Mouse (Mus musculus) CD4-positive helper T cell, adult 2 months (primary cell): ENCODE results near the gene Syncrip.
"Not testable (repeated sequence)": the region's sequence is repeated elsewhere in the genome, so short reads cannot be mapped to it uniquely, and the experiment has no call there.

Experiments
- DNase-seq: peaks from one replicate; pipeline ENCODE4 v3.0.0-alpha.2; 2012; ENCODE audit warnings: low read depth, missing footprints, low spot score

Syncrip gene

GRCm38 (mm10) chr9:88482829-88483396 is 539 bp upstream of the Syncrip start:
- DNase-seq, result peak; percentile 87

- peak; percentile 77 for DNase-seq
These were observed 598 bp downstream of the Syncrip start for GRCm38 (mm10) chr9:88481791-88482160.

- DNase-seq, result peak; percentile 71
These were observed 1.1 kb downstream of the Syncrip start for GRCm38 (mm10) chr9:88481061-88481790.

- no peak for DNase-seq
These were observed 2.3 kb downstream of the Syncrip start for GRCm38 (mm10) chr9:88480120-88480519.

- DNase-seq, result peak; percentile 26
These were observed 6.2 kb downstream of the Syncrip start for GRCm38 (mm10) chr9:88476138-88476537.

- DNase-seq, result not testable (repeated sequence)
These were observed 21.4 kb downstream of the Syncrip start for GRCm38 (mm10) chr9:88461017-88461416.

GRCm38 (mm10) chr9:88439991-88440390 is 42.4 kb downstream of the Syncrip start:
- no peak for DNase-seq

GRCm38 (mm10) chr9:88439238-88439600 is 43.2 kb downstream of the Syncrip start:
- no peak for DNase-seq

- peak; percentile 92 for DNase-seq
These were observed 43.7 kb downstream of the Syncrip start, which contains the start of gene Snx14 for GRCm38 (mm10) chr9:88438555-88439237. TSS of gene Snx14 (minus strand) at chr9:88438958.

- DNase-seq, result no peak
These were observed 44.2 kb downstream of the Syncrip start for GRCm38 (mm10) chr9:88438237-88438554.

GRCm38 (mm10) chr9:88437342-88438236 is 44.8 kb downstream of the Syncrip start:
- DNase-seq, result peak; percentile 47

- no peak for DNase-seq
These were observed 58.0 kb downstream of the Syncrip start for GRCm38 (mm10) chr9:88424356-88424755.

GRCm38 (mm10) chr9:88422428-88422827 is 59.9 kb downstream of the Syncrip start:
- no peak for DNase-seq

GRCm38 (mm10) chr9:88416752-88417151 is 65.6 kb downstream of the Syncrip start:
- DNase-seq, result no peak

GRCm38 (mm10) chr9:88409978-88410377 is 72.4 kb downstream of the Syncrip start:
- DNase-seq, result no peak

GRCm38 (mm10) chr9:88404515-88404914 is 77.9 kb downstream of the Syncrip start:
- no peak for DNase-seq

GRCm38 (mm10) chr9:88404088-88404487 is 78.3 kb downstream of the Syncrip start:
- DNase-seq, result peak; percentile 28

- peak; percentile 27 for DNase-seq
These were observed 83.9 kb downstream of the Syncrip start for GRCm38 (mm10) chr9:88398461-88398860.
